Mouse (Mus musculus) kidney, embryonic 14.5 days (tissue): ENCODE data around the gene Krt80. TPM values are rescaled to one million over a fixed set of nuclear protein-coding genes. Genes with fewer than 3 reads are reported as not detected.

Experiments
- ATAC-seq: fragments of 200-750 bp; cut with Nextera tagmentation; 2 replicates; pipeline ENCODE4 v1.8.0; 2017; ENCODE audit warnings: moderate number of reproducible peaks, mild to moderate bottlenecking, moderate TSS enrichment, moderate library complexity; ENCODE audit not compliant: low FRiP score, low TSS enrichment
- H3K27ac ChIP-seq: fragments of 300-500 bp; sonication (generic); 2 replicates; pipeline ENCODE4 v1.5.1; 2014; ENCODE audit warnings: low read depth, mild to moderate bottlenecking, low read length, moderate library complexity, mixed read lengths
- H3K27me3 ChIP-seq: fragments of 300-500 bp; sonication (generic); 2 replicates; pipeline ENCODE4 v1.6.1; 2014; ENCODE audit warnings: mild to moderate bottlenecking, low read length; ENCODE audit not compliant: control insufficient read depth, insufficient read depth
- H3K36me3 ChIP-seq: fragments of 300-500 bp; sonication (generic); 2 replicates; pipeline ENCODE4 v1.6.1; 2014; ENCODE audit warnings: low read length, mixed read lengths; ENCODE audit not compliant: control insufficient read depth, insufficient read depth
- H3K4me1 ChIP-seq: fragments of 300-500 bp; sonication (generic); 2 replicates; pipeline ENCODE4 v1.6.1; 2014; ENCODE audit warnings: low read length, mixed read lengths; ENCODE audit not compliant: control insufficient read depth, insufficient read depth
- H3K4me2 ChIP-seq: fragments of 300-500 bp; sonication (generic); replicated peaks from 2 replicates; pipeline ENCODE4 v1.6.1; 2014; ENCODE audit warnings: low read depth, mild to moderate bottlenecking, low read length
- H3K4me3 ChIP-seq: fragments of 300-500 bp; sonication (generic); 2 replicates; pipeline ENCODE4 v1.5.1; 2014; ENCODE audit warnings: mild to moderate bottlenecking, low read length
- H3K9ac ChIP-seq: fragments of 300-500 bp; sonication (generic); 2 replicates; pipeline ENCODE4 v1.6.1; 2014; ENCODE audit warnings: low read depth, mild to moderate bottlenecking, low read length, moderate library complexity
- H3K9me3 ChIP-seq: fragments of 300-500 bp; sonication (generic); 2 replicates; pipeline ENCODE4 v1.6.1; 2016; ENCODE audit warnings: low read length; ENCODE audit not compliant: control insufficient read depth
- WGBS: fragments of 180-500 bp; shearing (Covaris S2); extraction: QIAGEN DNeasy Blood & Tissue Kit; methylation state at CpG from one replicate; pipeline ENCODE4 v1.1.7; 2014; 5-methylcytosine and 5-hydroxymethylcytosine counted together
- polyA plus RNA-seq: library from polyadenylated mRNA; unstranded; fragments of >200 nt; fragmentation: Nextera tagmentation; extraction: Ambion mirVana; gene quantifications from 2 replicates; pipeline ENCODE4 v1.2.1, GENCODE M21; 2014

Krt80 gene
- polyA plus RNA-seq, 1 experiment from 2014 or later: 3.6 TPM

GRCm38 (mm10) chr15:101364891-101365671, 4.9 kb downstream of the Krt80 start:
- no peaks in the 10 kb centered on the region for H3K9me3 ChIP-seq
- peaks cover 22% of the 10 kb centered on the region for H3K4me1 ChIP-seq
- H3K4me2 ChIP-seq: no peak overlapping the region
- ATAC-seq: no peak
- no peaks in the 10 kb centered on the region for H3K36me3 ChIP-seq
- H3K4me3 ChIP-seq: no peak overlapping the region
- 68% methylated on average over 7 of the region's 7 CpGs for WGBS
- no peaks in the 10 kb centered on the region for H3K27me3 ChIP-seq
- 0 out of 2 replicates have a peak overlapping the region, but pooled peaks have one; percentile 12 for H3K9ac ChIP-seq
- H3K27ac ChIP-seq: no peak overlapping the region

GRCm38 (mm10) chr15:101364425-101364824, 5.5 kb downstream of the Krt80 start:
- no peaks in the 10 kb centered on the region for H3K9me3 ChIP-seq
- H3K4me2 ChIP-seq: no peak overlapping the region
- WGBS: 68% methylated on average over 6 of the region's 6 CpGs
- H3K27me3 ChIP-seq: no peaks in the 10 kb centered on the region
- no peak overlapping the region for H3K9ac ChIP-seq
- no peaks in the 10 kb centered on the region for H3K36me3 ChIP-seq
- peaks cover 17% of the 10 kb centered on the region for H3K4me1 ChIP-seq
- no peak overlapping the region for H3K4me3 ChIP-seq
- H3K27ac ChIP-seq: no peak overlapping the region
- no peak for ATAC-seq

- peaks cover 17% of the 10 kb centered on the region for H3K4me1 ChIP-seq
- no peaks in the 10 kb centered on the region for H3K36me3 ChIP-seq
- no peak overlapping the region for H3K4me2 ChIP-seq
- WGBS: 67% methylated on average over 6 of the region's 6 CpGs
- no peaks in the 10 kb centered on the region for H3K9me3 ChIP-seq
- H3K4me3 ChIP-seq: no peak overlapping the region
- H3K27ac ChIP-seq: no peak overlapping the region
- ATAC-seq: no peak
- no peaks in the 10 kb centered on the region for H3K27me3 ChIP-seq
- no peak overlapping the region for H3K9ac ChIP-seq
Measured at GRCm38 (mm10) chr15:101363933-101364332, 6.0 kb downstream of the Krt80 start.

- 61% methylated on average over 4 of the region's 4 CpGs for WGBS
- Histone ChIP-seq H3K4me2 (no peak overlapping the region), H3K9ac (no peak overlapping the region), H3K36me3 (no peaks in the 10 kb centered on the region), H3K9me3 (no peaks in the 10 kb centered on the region), H3K27ac (peak overlapping the region; percentile 33; the same call in 1 of the 2 replicates), H3K4me1 (peaks cover 17% of the 10 kb centered on the region), H3K27me3 (no peaks in the 10 kb centered on the region), H3K4me3 (no peak overlapping the region)
- no peak for ATAC-seq
Measured at GRCm38 (mm10) chr15:101362393-101363010, 7.5 kb downstream of the Krt80 start.

- Histone ChIP-seq H3K36me3 (no peaks in the 10 kb centered on the region), H3K27ac (no peak overlapping the region), H3K4me1 (no peaks in the 10 kb centered on the region), H3K27me3 (no peaks in the 10 kb centered on the region), H3K9me3 (no peaks in the 10 kb centered on the region), H3K4me3 (no peak overlapping the region), H3K4me2 (no peak overlapping the region), H3K9ac (no peak overlapping the region)
- 89% methylated on average over 4 of the region's 4 CpGs for WGBS
- no peak for ATAC-seq
Measured at GRCm38 (mm10) chr15:101355382-101355786, 14.6 kb downstream of the Krt80 start.

GRCm38 (mm10) chr15:101352706-101353465, 17.1 kb downstream of the Krt80 start:
- WGBS: 55% methylated on average over 10 of the region's 10 CpGs
- H3K4me3 ChIP-seq: no peak overlapping the region
- no peaks in the 10 kb centered on the region for H3K36me3 ChIP-seq
- H3K27ac ChIP-seq: no peak overlapping the region
- no peak overlapping the region for H3K4me2 ChIP-seq
- no peaks in the 10 kb centered on the region for H3K9me3 ChIP-seq
- H3K27me3 ChIP-seq: no peaks in the 10 kb centered on the region
- no peak overlapping the region for H3K9ac ChIP-seq
- H3K4me1 ChIP-seq: no peaks in the 10 kb centered on the region
- ATAC-seq: no peak

- H3K4me1 ChIP-seq: no peaks in the 10 kb centered on the region
- ATAC-seq: no peak
- H3K27me3 ChIP-seq: no peaks in the 10 kb centered on the region
- no peaks in the 10 kb centered on the region for H3K9me3 ChIP-seq
- H3K4me2 ChIP-seq: no peak overlapping the region
- H3K27ac ChIP-seq: no peak overlapping the region
- no peak overlapping the region for H3K9ac ChIP-seq
- WGBS: 70% methylated on average over 13 of the region's 13 CpGs
- H3K36me3 ChIP-seq: no peaks in the 10 kb centered on the region
- H3K4me3 ChIP-seq: no peak overlapping the region
Measured at GRCm38 (mm10) chr15:101352047-101352446, 17.9 kb downstream of the Krt80 start.

GRCm38 (mm10) chr15:101341797-101342515, 28.0 kb downstream of the Krt80 start:
- H3K4me1 ChIP-seq: no peaks in the 10 kb centered on the region
- no peak overlapping the region for H3K9ac ChIP-seq
- no peaks in the 10 kb centered on the region for H3K36me3 ChIP-seq
- no peak for ATAC-seq
- H3K27me3 ChIP-seq: no peaks in the 10 kb centered on the region
- H3K4me3 ChIP-seq: no peak overlapping the region
- H3K4me2 ChIP-seq: no peak overlapping the region
- WGBS: 72% methylated on average over 5 of the region's 5 CpGs
- H3K27ac ChIP-seq: no peak overlapping the region
- no peaks in the 10 kb centered on the region for H3K9me3 ChIP-seq
